Mouse (Mus musculus): ENCODE measurements around the gene 1300017J02Rik. TPM values are rescaled to one million over a fixed set of nuclear protein-coding genes. Genes with fewer than 3 reads are reported as not detected.

1300017J02Rik gene
- total and polyA plus RNA-seq, 2 experiments from 2014 or later = 0.10 to 0.74 TPM

DNA sequence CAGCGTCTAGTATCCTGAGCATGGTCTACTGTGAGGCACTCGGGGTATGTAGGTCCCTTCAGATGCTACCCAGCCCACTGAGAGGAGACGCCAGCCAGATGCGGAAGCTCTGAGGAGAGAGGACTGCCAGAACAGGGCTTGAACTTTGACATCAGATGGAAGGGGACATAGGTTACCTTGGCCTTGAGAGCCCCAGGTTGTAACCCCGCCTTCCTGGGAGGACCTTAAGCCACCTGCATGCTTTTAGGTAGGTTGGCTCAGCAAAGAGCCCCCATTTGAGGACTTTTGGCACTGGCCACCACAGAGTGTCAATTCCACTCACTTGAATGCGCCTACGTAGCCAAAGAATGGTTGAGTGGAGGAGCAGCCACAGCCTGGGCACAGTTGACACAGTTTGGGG, 80.2 kb downstream of the 1300017J02Rik start:
- TF ChIP-seq CTCF (IDR thresholded peaks at IDR 0.05; ENCODE audit: low read depth) = no peak
- no peaks in the 10 kb centered on the region for H3K36me3 ChIP-seq (ENCODE audit: insufficient read depth)
- DNase-seq = no peak
- H3K4me3 ChIP-seq (ENCODE audit: low read depth, low read length) = no peak overlapping the region
- H3K27ac ChIP-seq (ENCODE audit: low read depth, low read length) = no peak overlapping the region
- H3K4me1 ChIP-seq (ENCODE audit: insufficient read depth) = no peaks in the 10 kb centered on the region
- H3K4me2 ChIP-seq (ENCODE audit: low read depth) = no peak overlapping the region
- H3K9me3 ChIP-seq (ENCODE audit: low read length) = no peaks in the 10 kb centered on the region
- no peak for ATAC-seq
- H3K9ac ChIP-seq = no peak overlapping the region
- H3K27me3 ChIP-seq (ENCODE audit: insufficient read depth, low read length) = no peaks in the 10 kb centered on the region
- 95% methylated on average over 7 of the region's 7 CpGs for WGBS

DNA sequence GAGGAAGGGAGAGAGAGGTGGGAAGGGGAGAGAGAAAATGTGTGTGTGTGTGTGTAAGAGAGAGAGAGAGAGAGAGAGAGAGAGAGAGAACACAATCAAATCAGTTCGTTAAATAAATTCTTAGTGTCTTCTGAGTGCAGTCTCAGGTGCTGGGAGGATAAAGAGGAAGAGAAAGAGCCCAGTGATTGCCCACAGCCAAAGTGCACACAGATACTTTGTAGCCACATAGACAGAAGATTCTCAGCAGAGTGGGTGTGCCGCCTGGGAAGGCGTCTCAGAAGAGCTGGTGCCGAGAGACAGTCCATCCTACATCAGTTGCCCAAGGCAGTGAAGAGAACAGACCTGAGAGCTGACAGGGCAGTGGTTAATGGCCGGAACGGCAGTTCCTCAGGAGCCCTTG, 90.6 kb downstream of the 1300017J02Rik start:
- TF ChIP-seq CTCF (IDR thresholded peaks at IDR 0.05; ENCODE audit: low read depth) = no peak
- no peak overlapping the region for H3K4me3 ChIP-seq (ENCODE audit: low read depth, low read length)
- H3K36me3 ChIP-seq (ENCODE audit: insufficient read depth) = no peaks in the 10 kb centered on the region
- H3K27ac ChIP-seq (ENCODE audit: low read depth, low read length) = no peak overlapping the region
- DNase-seq = no peak
- no peaks in the 10 kb centered on the region for H3K9me3 ChIP-seq (ENCODE audit: low read length)
- no peaks in the 10 kb centered on the region for H3K4me1 ChIP-seq (ENCODE audit: insufficient read depth)
- no peak overlapping the region for H3K4me2 ChIP-seq (ENCODE audit: low read depth)
- ATAC-seq = no peak
- H3K9ac ChIP-seq = no peak overlapping the region
- 77% methylated on average over 6 of the region's 6 CpGs for WGBS
- no peaks in the 10 kb centered on the region for H3K27me3 ChIP-seq (ENCODE audit: insufficient read depth, low read length)

- no peak for TF ChIP-seq CTCF (IDR thresholded peaks at IDR 0.05; ENCODE audit: low read depth)
- Histone ChIP-seq H3K9me3 (ENCODE audit: low read length) (no peaks in the 10 kb centered on the region), H3K27me3 (ENCODE audit: insufficient read depth, low read length) (no peaks in the 10 kb centered on the region), H3K4me2 (ENCODE audit: low read depth) (no peak overlapping the region), H3K4me1 (ENCODE audit: insufficient read depth) (no peaks in the 10 kb centered on the region), H3K9ac (no peak overlapping the region), H3K4me3 (ENCODE audit: low read depth, low read length) (no peak overlapping the region), H3K27ac (ENCODE audit: low read depth, low read length) (no peak overlapping the region), H3K36me3 (ENCODE audit: insufficient read depth) (no peaks in the 10 kb centered on the region)
- no peak for ATAC-seq
- DNase-seq = no peak
- WGBS = 34% methylated on average over 2 of the region's 2 CpGs
Observed at GRCm38 (mm10) chr9:103213631-103214030, 91.3 kb downstream of the 1300017J02Rik start.

DNA sequence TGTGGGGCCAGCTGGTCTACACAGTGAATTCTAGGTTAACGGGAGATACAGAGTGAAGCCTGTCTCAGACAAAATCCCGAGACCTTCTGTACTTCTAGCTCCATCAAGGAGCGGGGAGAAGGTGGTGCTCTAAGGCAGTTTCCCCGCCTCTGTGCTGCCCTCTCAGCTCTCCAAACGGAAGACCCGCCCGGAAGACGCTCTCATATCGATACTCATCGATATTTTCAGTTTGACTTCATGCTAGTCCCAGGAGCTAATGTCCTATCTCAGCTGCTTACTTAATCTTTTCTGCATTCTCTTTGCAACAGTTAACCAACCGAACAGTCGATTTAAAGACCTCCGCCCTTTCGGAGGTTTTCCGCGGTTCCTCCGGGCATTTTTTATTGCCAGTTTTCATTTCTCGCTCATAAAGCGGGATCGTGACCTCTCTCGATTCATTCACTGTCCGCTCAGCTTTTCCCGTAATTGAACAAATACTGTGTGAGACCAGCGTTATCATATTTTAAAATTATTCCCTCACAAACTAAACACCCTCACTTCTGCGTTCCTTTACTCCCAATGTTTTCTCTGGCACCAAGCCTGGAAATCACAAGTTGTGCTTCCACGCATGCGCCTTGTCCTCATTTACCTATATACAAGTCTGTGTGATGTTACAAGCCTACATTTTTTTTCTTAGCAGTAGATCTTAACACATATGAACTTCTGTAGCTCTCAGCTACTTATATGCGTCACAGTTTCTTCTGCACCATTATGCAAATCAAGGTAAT, 92.0 kb downstream of the 1300017J02Rik start:
- H3K27me3 ChIP-seq (ENCODE audit: insufficient read depth, low read length) = no peaks in the 10 kb centered on the region
- no peaks in the 10 kb centered on the region for H3K9me3 ChIP-seq (ENCODE audit: low read length)
- TF ChIP-seq CTCF (IDR thresholded peaks at IDR 0.05; ENCODE audit: low read depth) = no peak
- H3K4me2 ChIP-seq (ENCODE audit: low read depth) = no peak overlapping the region
- ATAC-seq (no peak), DNase-seq (peak; percentile 65)
- no peak overlapping the region for H3K27ac ChIP-seq (ENCODE audit: low read depth, low read length)
- 73% methylated on average over 28 of the region's 28 CpGs for WGBS
- H3K36me3 ChIP-seq (ENCODE audit: insufficient read depth) = no peaks in the 10 kb centered on the region
- no peak overlapping the region for H3K9ac ChIP-seq
- H3K4me3 ChIP-seq (ENCODE audit: low read depth, low read length) = no peak overlapping the region
- no peaks in the 10 kb centered on the region for H3K4me1 ChIP-seq (ENCODE audit: insufficient read depth)

DNA sequence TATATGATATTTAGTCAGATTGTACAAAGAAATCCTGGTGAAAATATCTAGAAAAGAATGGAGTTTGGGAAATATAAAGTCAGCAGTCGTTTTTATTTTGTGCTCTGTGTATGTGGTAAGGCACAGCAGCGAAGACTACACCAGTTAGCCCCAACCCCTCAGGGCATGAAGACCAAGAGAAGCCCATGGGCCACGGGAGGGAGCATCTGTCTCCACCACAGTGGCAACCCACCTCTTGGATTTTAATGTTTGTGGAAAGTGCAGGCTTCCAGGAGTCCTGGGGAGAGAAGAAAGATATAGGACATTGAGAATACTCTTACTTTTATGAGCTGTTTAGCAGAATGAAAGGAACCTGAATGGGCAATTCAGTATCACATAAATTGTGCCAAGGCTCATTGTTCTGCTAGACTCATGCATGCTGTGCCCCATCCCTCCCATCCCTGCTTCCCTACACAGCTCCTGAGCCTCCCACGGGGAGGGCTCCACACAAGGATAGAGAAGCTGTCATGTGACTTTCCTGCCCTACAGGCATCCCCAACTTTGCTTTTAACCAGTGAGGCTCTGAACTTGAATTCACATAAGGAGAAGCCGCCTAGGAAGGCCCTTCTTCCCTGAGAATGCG, 96.0 kb downstream of the 1300017J02Rik start:
- H3K4me1 ChIP-seq (ENCODE audit: insufficient read depth) = no peaks in the 10 kb centered on the region
- DNase-seq (no peak), ATAC-seq (no peak)
- no peaks in the 10 kb centered on the region for H3K9me3 ChIP-seq (ENCODE audit: low read length)
- no peak overlapping the region for H3K4me2 ChIP-seq (ENCODE audit: low read depth)
- H3K27ac ChIP-seq (ENCODE audit: low read depth, low read length) = no peak overlapping the region
- no peak for TF ChIP-seq CTCF (IDR thresholded peaks at IDR 0.05; ENCODE audit: low read depth)
- no peak overlapping the region for H3K9ac ChIP-seq
- WGBS = 41% methylated on average over 6 of the region's 6 CpGs
- H3K36me3 ChIP-seq (ENCODE audit: insufficient read depth) = no peaks in the 10 kb centered on the region
- H3K4me3 ChIP-seq (ENCODE audit: low read depth, low read length) = no peak overlapping the region
- H3K27me3 ChIP-seq (ENCODE audit: insufficient read depth, low read length) = no peaks in the 10 kb centered on the region

DNA sequence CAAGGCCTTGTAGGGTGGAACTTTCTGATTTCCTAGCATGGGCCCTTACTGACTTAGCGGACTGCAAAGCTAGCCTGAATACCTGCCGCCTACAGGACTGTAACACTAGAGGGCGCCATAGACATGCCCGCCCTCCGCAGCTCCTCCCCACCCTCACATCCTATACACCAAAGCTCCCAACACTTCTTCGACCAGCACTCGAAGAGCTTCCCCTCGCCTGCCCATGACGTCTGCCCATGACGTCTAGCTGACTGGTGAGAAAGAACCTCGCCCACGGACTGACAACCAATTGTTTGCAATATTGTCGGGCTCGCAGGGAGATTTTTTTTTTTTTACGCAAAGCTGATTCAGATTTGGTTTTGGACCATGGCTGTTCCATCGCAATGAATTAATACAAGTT, 97.0 kb downstream of the 1300017J02Rik start:
- Histone ChIP-seq H3K4me1 (ENCODE audit: insufficient read depth) (no peaks in the 10 kb centered on the region), H3K27me3 (ENCODE audit: insufficient read depth, low read length) (no peaks in the 10 kb centered on the region), H3K9me3 (ENCODE audit: low read length) (no peaks in the 10 kb centered on the region), H3K27ac (ENCODE audit: low read depth, low read length) (no peak overlapping the region), H3K4me2 (ENCODE audit: low read depth) (peak overlapping the region; percentile 37), H3K36me3 (ENCODE audit: insufficient read depth) (no peaks in the 10 kb centered on the region), H3K4me3 (ENCODE audit: low read depth, low read length) (peak overlapping the region; percentile 16; the same call in 1 of the 2 replicates), H3K9ac (no peak overlapping the region)
- peak; percentile 85 for TF ChIP-seq CTCF (IDR thresholded peaks at IDR 0.05; ENCODE audit: low read depth)
- ATAC-seq (peak; percentile 87), DNase-seq (peak; percentile 81)
- WGBS = 7% methylated on average over 16 of the region's 16 CpGs

DNA sequence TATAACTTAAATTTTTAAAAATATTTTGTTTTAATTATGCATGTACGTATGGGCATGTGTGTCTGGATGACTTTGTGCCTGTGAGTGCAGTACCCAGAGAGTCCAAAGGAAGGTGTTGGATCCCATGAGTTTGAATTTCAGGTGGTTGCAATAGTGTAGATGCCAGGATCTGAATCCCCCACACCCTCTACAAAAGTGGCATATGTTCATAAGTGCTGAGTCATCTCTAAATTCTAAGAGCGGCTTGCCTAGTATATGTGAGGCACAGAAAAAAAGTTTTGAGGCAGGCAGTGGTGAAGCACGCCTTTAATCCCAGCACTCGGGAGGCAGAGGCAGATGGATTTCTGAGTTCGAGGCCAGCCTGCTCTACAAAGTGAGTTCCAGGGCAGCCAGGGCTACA, 99.1 kb downstream of the 1300017J02Rik start:
- Histone ChIP-seq H3K27me3 (ENCODE audit: insufficient read depth, low read length) (no peaks in the 10 kb centered on the region), H3K9me3 (ENCODE audit: low read length) (no peaks in the 10 kb centered on the region), H3K27ac (ENCODE audit: low read depth, low read length) (no peak overlapping the region), H3K4me2 (ENCODE audit: low read depth) (no peak overlapping the region), H3K4me1 (ENCODE audit: insufficient read depth) (peaks cover 5% of the 10 kb centered on the region; the same call in 1 of the 2 replicates), H3K36me3 (ENCODE audit: insufficient read depth) (no peaks in the 10 kb centered on the region), H3K9ac (no peak overlapping the region), H3K4me3 (ENCODE audit: low read depth, low read length) (no peak overlapping the region)
- DNase-seq (no peak), ATAC-seq (no peak)
- WGBS = 92% methylated on average over 5 of the region's 5 CpGs
- no peak for TF ChIP-seq CTCF (IDR thresholded peaks at IDR 0.05; ENCODE audit: low read depth)

Measured in forebrain, postnatal 0 days (tissue).